Mouse (Mus musculus): ENCODE data around the gene 9130008F23Rik. TPM values are rescaled to one million over a fixed set of nuclear protein-coding genes. Genes with fewer than 3 reads are reported as not detected.

9130008F23Rik gene
- 0.20 TPM in 2 replicates for polyA plus RNA-seq (2015; fragmentation: Nextera tagmentation; extraction: Ambion mirVana)

DNA sequence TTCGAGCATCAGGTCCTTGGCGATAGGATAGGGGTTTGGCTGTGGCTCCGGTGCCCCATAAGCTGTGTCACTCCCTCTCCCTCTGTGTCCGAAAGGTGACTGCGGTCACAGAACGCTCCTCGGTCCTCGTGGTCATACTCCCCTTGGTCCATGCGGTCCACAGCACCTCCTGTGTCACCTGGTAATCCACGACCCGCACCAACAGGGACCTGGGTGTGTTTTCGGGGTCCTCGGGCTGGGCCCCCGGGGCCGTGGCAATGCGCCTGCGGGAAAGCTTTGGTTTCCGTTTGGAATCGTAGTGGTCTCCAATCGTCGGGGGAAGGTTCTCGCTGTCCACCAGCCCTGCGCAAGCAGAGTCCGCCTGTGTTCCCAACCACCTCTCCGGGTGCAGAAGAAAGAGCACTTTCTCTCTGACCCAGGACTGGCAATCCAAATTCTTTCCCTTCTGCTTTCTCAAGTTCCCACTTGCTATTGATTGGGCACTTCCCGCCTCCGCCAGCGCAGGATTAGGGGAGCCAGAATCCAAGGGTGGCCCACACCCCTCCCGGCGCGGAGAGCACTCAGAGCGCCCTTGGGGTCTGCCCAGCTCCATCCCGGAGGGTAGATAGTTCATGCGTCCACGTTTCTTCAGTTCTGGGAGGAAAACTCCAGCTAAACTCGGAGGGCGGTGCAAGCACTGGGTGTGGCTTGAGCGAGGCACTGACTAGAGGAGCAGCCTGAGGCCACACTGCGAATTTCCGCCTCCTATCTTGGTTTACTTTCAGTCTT, at the start of gene 9130008F23Rik:
9130008F23Rik (minus strand) TSS at position 636 of the 768 bp plus-strand sequence.
- WGBS (ENCODE audit: insufficient replicate concordance): under 1% methylated on average over 40 of the region's 40 CpGs
- H3K36me3 ChIP-seq (replicated peaks): no peaks in the 10 kb centered on the region
- peak within 1 kb of the TSS; percentile 86 for H3K4me2 ChIP-seq
- H3K4me3 ChIP-seq (replicated peaks): peak within 1 kb of the TSS; percentile 76
- peak within 1 kb of the TSS; percentile 63 for H3K9ac ChIP-seq
- H3K4me1 ChIP-seq (replicated peaks): peaks cover 29% of the 10 kb centered on the region
- H3K27ac ChIP-seq (replicated peaks): no peak within 1 kb of the TSS; the same call in 1 of the 2 replicates
- no peaks in the 10 kb centered on the region for H3K9me3 ChIP-seq (replicated peaks)
- H3K27me3 ChIP-seq: no peaks in the 10 kb centered on the region
- peak; percentile 87 for ATAC-seq (ENCODE audit: insufficient read depth)

DNA sequence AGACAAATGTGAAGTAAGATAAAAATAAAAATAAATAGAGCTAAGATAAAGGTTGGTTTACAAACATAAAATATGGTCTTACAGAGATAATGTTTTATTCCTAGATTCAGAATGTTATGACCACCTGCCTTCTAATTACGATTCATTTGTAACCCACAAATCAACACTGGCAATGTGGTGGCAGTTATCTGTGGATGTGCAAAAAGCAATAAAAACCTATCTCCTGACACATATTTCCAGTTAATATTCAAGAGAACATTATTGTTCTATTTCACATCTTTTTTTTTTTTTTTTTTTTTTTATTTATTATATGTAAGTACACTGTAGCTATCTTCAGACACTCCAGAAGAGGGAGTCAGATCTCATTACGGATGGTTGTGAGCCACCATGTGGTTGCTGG, 35.1 kb upstream of the 9130008F23Rik start:
- Histone ChIP-seq H3K9ac (no peak overlapping the region), H3K27me3 (no peaks in the 10 kb centered on the region), H3K4me3 (replicated peaks) (no peak overlapping the region), H3K36me3 (replicated peaks) (no peaks in the 10 kb centered on the region), H3K27ac (replicated peaks) (no peak overlapping the region), H3K9me3 (replicated peaks) (no peaks in the 10 kb centered on the region), H3K4me1 (replicated peaks) (no peaks in the 10 kb centered on the region), H3K4me2 (no peak overlapping the region)
- no peak for ATAC-seq (ENCODE audit: insufficient read depth)
- WGBS (ENCODE audit: insufficient replicate concordance): 83% methylated on average over 2 of the region's 2 CpGs

DNA sequence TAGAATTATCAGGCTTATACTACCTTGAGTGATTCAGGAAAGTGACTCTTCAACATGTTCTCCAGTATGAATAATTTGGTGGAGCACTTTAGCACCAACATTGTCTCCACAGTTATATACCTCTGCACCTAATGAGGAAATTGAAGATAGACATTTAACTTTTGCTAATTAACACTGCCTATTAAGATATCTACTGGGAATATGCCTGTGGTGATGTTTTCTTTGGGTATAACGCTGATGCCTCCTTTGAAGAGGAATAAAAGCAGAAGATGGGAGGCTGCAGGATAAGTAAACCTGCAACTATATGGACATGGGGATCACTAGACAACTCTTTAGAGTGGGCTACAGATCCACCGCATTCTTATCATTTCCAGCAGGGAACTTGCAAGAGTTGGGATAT, 33.9 kb upstream of the 9130008F23Rik start, which contains the start of gene Glyatl3:
Glyatl3 (minus strand) TSS at position 101 of the 400 bp plus-strand sequence.
- H3K4me2 ChIP-seq: no peak within 1 kb of the TSS
- H3K4me3 ChIP-seq (replicated peaks): no peak within 1 kb of the TSS
- H3K4me1 ChIP-seq (replicated peaks): no peaks in the 10 kb centered on the region
- no peak within 1 kb of the TSS for H3K9ac ChIP-seq
- no peak within 1 kb of the TSS for H3K27ac ChIP-seq (replicated peaks)
- no peaks in the 10 kb centered on the region for H3K27me3 ChIP-seq
- no peaks in the 10 kb centered on the region for H3K36me3 ChIP-seq (replicated peaks)
- ATAC-seq (ENCODE audit: insufficient read depth): no peak
- H3K9me3 ChIP-seq (replicated peaks): no peaks in the 10 kb centered on the region
- 82% methylated on average over 2 of the region's 2 CpGs for WGBS (ENCODE audit: insufficient replicate concordance)

DNA sequence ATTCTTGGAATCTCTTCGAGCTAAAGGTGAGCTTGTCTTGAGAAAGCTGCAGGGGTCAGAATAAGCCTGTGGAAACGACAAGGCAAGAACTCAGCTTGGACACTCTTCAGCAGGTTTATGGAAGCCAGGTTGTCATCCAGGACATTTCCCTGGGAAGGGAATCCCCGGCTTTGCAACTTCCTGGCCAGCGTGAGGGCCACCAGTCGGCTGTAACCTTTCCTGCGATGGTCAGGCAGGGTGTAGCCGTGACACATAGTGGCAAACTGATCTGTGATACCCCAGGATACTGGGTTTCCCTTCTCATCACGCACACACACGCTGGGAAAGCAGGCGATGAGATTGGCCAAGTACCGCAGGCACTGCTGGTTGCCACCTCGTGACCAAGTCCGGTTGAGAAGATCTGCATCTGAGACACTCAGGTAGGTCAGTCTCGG, 24.4 kb upstream of the 9130008F23Rik start:
- H3K27me3 ChIP-seq: no peaks in the 10 kb centered on the region
- H3K36me3 ChIP-seq (replicated peaks): no peaks in the 10 kb centered on the region
- 12% methylated on average over 14 of the region's 14 CpGs for WGBS (ENCODE audit: insufficient replicate concordance)
- ATAC-seq (ENCODE audit: insufficient read depth): no peak
- peaks cover 10% of the 10 kb centered on the region for H3K4me1 ChIP-seq (replicated peaks)
- no peak overlapping the region for H3K4me3 ChIP-seq (replicated peaks)
- no peak overlapping the region for H3K9ac ChIP-seq
- H3K27ac ChIP-seq (replicated peaks): no peak overlapping the region
- H3K4me2 ChIP-seq: no peak overlapping the region
- no peaks in the 10 kb centered on the region for H3K9me3 ChIP-seq (replicated peaks)

DNA sequence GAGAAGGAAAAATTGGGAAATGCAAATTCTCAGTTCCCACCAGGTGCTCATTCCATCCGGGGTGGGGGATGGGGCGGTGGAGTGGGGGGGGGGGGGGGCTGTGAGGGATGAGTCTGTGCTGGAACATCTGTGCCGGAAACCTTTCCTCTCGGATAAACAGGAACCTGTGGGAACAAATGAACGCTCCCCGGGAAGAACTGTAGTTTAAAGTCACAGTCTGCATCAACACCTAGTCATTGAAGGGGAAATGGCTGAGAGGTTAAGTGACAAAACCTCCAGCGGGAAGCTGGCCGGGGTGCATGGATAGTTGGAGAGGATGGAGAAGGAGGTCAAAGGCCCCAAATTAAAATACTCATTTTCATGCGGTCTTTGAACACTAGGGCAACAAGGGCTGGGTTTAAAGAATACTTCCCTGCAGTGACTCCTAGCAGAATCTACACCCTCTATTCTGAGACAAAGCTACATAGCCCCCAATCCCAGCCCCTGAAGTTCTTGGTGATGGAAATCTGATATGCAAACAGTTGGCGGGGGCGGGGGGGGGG, 23.8 kb upstream of the 9130008F23Rik start:
- H3K27me3 ChIP-seq: no peaks in the 10 kb centered on the region
- H3K4me3 ChIP-seq (replicated peaks): no peak overlapping the region
- WGBS (ENCODE audit: insufficient replicate concordance): 20% methylated on average over 11 of the region's 11 CpGs
- H3K36me3 ChIP-seq (replicated peaks): no peaks in the 10 kb centered on the region
- no peak overlapping the region for H3K9ac ChIP-seq
- H3K4me2 ChIP-seq: no peak overlapping the region
- H3K9me3 ChIP-seq (replicated peaks): no peaks in the 10 kb centered on the region
- H3K27ac ChIP-seq (replicated peaks): no peak overlapping the region
- H3K4me1 ChIP-seq (replicated peaks): peaks cover 14% of the 10 kb centered on the region
- ATAC-seq (ENCODE audit: insufficient read depth): no peak

DNA sequence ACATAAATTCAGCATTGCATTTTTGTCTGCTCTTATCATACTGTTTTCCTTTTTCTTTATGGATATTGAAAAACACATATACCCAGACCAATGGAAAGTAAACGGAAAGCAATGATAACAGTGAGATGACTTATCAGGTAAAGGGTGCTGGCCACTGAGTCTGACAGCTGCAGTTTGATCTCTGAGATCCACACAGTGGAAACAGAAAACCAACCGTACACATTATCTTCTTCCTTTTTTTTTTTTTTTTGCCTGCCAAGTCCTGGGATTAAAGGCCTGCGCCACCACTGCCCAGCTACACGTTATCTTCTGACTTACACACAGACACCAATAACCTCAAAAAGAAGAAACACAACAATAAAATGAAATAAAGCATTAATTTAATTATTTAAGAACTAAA, 23.0 kb upstream of the 9130008F23Rik start:
- ATAC-seq (ENCODE audit: insufficient read depth): no peak
- peaks cover 14% of the 10 kb centered on the region for H3K4me1 ChIP-seq (replicated peaks)
- no peak overlapping the region for H3K4me2 ChIP-seq
- 12% methylated on average over 4 of the region's 4 CpGs for WGBS (ENCODE audit: insufficient replicate concordance)
- no peaks in the 10 kb centered on the region for H3K36me3 ChIP-seq (replicated peaks)
- no peaks in the 10 kb centered on the region for H3K27me3 ChIP-seq
- H3K27ac ChIP-seq (replicated peaks): no peak overlapping the region
- H3K4me3 ChIP-seq (replicated peaks): no peak overlapping the region
- H3K9ac ChIP-seq: no peak overlapping the region
- no peaks in the 10 kb centered on the region for H3K9me3 ChIP-seq (replicated peaks)

DNA sequence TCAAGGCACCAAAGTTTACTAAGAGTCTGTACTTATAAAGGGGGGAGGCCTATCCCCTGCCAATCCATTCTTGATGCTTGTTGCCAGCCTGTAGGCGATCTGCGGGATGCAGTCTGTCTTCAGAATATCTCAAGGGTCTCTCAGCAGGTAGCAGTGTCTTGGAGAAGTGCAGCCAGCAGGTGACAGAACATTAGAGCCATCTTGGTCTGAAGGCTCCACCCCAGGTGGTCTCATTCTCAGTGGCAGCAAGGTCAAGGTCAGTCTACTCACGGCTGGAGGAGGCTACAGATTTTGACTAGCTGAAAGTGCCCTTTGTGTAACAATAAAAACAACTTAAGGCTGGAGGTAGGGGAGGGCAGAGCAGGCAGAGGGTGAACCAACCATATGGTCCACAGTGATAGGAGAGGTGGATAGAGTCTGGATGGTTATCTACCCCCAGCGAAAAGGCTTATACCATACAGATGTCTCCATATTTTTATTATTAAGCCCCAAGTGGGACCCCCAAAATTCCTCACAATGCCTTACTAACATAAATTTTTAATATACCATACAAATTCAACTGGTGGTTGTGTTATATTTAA, 19.5 kb upstream of the 9130008F23Rik start:
- H3K36me3 ChIP-seq (replicated peaks): no peaks in the 10 kb centered on the region
- no peak overlapping the region for H3K4me2 ChIP-seq
- H3K27ac ChIP-seq (replicated peaks): no peak overlapping the region
- ATAC-seq (ENCODE audit: insufficient read depth): peak; percentile 66
- WGBS (ENCODE audit: insufficient replicate concordance): 36% methylated on average over 4 of the region's 4 CpGs
- no peaks in the 10 kb centered on the region for H3K9me3 ChIP-seq (replicated peaks)
- peaks cover 14% of the 10 kb centered on the region for H3K4me1 ChIP-seq (replicated peaks)
- no peak overlapping the region for H3K4me3 ChIP-seq (replicated peaks)
- H3K27me3 ChIP-seq: no peaks in the 10 kb centered on the region
- no peak overlapping the region for H3K9ac ChIP-seq

DNA sequence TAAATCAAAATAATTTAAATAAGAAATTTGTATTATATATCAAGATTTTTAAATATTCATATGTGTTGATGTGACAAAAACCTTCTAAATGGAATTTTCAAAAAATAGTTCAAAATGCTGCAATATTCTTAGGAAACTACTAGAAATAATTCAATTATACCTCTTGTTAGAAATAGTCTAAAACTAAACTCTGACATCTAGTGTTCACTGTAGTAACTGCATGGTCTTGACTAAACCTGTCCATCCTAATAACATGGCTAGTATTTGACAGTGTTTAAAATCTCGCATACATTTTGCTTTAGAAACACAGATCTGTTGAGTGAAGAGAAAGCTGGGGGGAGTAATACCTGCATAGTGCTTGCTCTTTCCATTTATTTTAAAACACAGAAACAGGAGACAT, 16.5 kb upstream of the 9130008F23Rik start:
- no peak overlapping the region for H3K27ac ChIP-seq (replicated peaks)
- H3K9me3 ChIP-seq (replicated peaks): no peaks in the 10 kb centered on the region
- H3K9ac ChIP-seq: no peak overlapping the region
- no peak for ATAC-seq (ENCODE audit: insufficient read depth)
- no peak overlapping the region for H3K4me2 ChIP-seq
- peaks cover 9% of the 10 kb centered on the region for H3K4me1 ChIP-seq (replicated peaks)
- H3K36me3 ChIP-seq (replicated peaks): no peaks in the 10 kb centered on the region
- H3K4me3 ChIP-seq (replicated peaks): no peak overlapping the region
- H3K27me3 ChIP-seq: peaks cover 3% of the 10 kb centered on the region; the same call in 1 of the 2 replicates
- WGBS (ENCODE audit: insufficient replicate concordance): 42% methylated on average over 1 of the region's 1 CpGs

DNA sequence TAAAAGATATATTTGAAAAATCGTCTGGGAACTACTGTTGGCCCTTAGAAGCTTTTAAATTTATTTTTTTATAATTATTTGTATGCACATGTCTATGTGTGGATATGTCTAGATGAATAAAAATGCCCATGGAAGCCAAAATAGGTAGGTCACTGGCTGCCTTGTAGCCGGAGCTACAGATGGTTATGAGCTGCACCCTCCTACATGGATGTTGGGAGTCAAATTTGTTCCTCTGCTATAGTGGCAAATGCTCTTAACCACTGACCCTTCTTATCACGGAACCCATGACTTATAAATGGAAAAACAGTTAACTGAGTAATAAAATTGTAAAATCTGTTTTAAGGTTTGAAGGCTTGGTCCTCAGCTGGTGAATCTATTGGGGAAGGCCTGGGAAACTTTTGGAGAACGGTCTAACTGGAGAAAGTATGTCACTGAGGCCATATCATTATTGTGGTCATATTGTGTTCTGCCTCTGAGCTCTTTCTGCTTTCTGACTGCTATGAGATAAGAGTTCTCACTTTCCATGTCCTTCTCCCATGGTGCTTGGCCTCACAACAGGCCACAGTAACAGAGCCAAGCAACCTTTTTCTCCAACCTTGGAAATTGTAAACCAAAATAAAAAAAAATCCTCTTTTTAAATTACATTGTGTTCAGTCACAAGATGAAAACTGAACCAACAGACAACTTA, 7.6 kb upstream of the 9130008F23Rik start:
- Histone ChIP-seq H3K27me3 (no peaks in the 10 kb centered on the region), H3K9me3 (replicated peaks) (no peaks in the 10 kb centered on the region), H3K27ac (replicated peaks) (no peak overlapping the region), H3K4me3 (replicated peaks) (no peak overlapping the region), H3K4me1 (replicated peaks) (0 out of 2 replicates have a peak, but pooled peaks cover 5% of the 10 kb centered on the region), H3K9ac (no peak overlapping the region), H3K36me3 (replicated peaks) (no peaks in the 10 kb centered on the region), H3K4me2 (no peak overlapping the region)
- no peak for ATAC-seq (ENCODE audit: insufficient read depth)
- 35% methylated on average over 4 of the region's 4 CpGs for WGBS (ENCODE audit: insufficient replicate concordance)

DNA sequence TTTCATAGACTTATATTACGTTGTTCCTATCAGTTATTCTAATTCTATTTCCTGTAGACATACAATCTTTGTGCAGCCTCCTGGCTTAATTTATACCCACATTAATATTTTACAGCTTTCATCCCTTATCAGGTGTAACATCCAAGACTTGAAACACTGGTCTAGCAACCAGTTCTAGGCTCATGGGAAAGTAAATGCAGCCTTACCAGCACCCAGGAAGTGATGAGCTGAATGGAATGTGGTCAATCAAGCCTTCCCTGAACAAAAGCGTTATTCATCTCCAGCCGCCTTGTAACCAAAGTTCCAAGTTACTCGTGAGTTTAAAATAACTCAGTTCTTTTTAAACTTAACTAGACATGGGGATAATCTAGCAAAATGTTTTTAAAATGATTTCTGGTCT, 4.8 kb upstream of the 9130008F23Rik start:
- H3K27ac ChIP-seq (replicated peaks): no peak overlapping the region
- no peak overlapping the region for H3K4me3 ChIP-seq (replicated peaks)
- H3K4me1 ChIP-seq (replicated peaks): peaks cover 15% of the 10 kb centered on the region
- H3K4me2 ChIP-seq: no peak overlapping the region
- no peaks in the 10 kb centered on the region for H3K27me3 ChIP-seq
- 63% methylated on average over 4 of the region's 4 CpGs for WGBS (ENCODE audit: insufficient replicate concordance)
- no peaks in the 10 kb centered on the region for H3K9me3 ChIP-seq (replicated peaks)
- H3K36me3 ChIP-seq (replicated peaks): no peaks in the 10 kb centered on the region
- H3K9ac ChIP-seq: no peak overlapping the region
- no peak for ATAC-seq (ENCODE audit: insufficient read depth)

DNA sequence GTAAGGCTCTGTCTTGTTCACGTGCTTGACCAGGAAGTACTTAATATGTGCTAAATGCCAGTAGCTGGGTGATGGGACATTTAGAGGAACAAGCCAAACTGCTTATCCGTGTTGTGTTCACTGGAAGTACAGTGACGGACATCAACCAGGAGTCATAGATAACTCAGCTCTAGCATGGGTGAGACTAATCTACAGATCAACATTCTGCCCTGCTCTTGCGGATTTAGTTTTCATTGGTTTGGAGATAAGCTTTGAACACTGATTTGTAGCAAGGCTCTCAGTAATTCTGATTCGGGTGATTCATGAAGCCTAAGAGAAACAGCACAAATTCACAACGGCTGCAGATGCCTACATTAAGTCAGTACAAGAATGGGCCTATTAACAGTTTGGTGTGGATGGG, 1.8 kb upstream of the 9130008F23Rik start:
- no peaks in the 10 kb centered on the region for H3K9me3 ChIP-seq (replicated peaks)
- no peak for ATAC-seq (ENCODE audit: insufficient read depth)

More for the DNA sequence above, 1.8 kb upstream of the 9130008F23Rik start:
- Histone ChIP-seq H3K9ac (no peak overlapping the region), H3K36me3 (replicated peaks) (no peaks in the 10 kb centered on the region), H3K4me1 (replicated peaks) (peaks cover 29% of the 10 kb centered on the region), H3K4me3 (replicated peaks) (no peak overlapping the region), H3K27me3 (no peaks in the 10 kb centered on the region), H3K27ac (replicated peaks) (no peak overlapping the region), H3K4me2 (no peak overlapping the region)
- 37% methylated on average over 6 of the region's 6 CpGs for WGBS (ENCODE audit: insufficient replicate concordance)
